Mouse (Mus musculus): ENCODE data around the gene Arhgap9.

The Arhgap9 gene

GRCm38 (mm10) chr10:127321621-127322020 is at the start of gene Arhgap9:
Arhgap9 (plus strand) TSS chr10:127321964.
- no peak for DNase-seq (ENCODE audit: low read depth, low spot score)

DNA sequence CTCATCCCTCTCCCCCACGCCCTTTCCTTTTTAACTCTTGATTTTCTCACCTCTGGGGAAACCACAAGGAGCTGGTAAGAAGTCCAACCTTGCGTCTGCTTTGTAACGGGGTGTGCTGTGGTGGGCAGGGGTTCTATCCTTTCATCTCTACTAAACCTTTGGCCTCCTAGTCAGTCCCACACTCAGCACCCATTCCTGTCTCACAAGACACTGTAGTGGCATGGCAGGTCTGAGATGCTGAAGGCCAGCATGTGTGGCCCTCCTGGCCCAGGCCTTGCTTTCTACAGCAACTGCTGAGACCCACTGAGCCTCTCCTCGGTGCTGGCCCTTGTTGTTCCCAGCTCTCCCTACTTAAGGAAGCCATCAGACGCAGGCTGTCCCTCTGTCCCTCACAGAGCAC is 49.4 kb upstream of the Arhgap9 start:
- DNase-seq (ENCODE audit: low read depth, low spot score): no peak

GRCm38 (mm10) chr10:127274261-127275022 is 47.3 kb upstream of the Arhgap9 start:
- DNase-seq (ENCODE audit: low read depth, low spot score): no peak

GRCm38 (mm10) chr10:127279730-127280129 is 42.0 kb upstream of the Arhgap9 start:
- DNase-seq (ENCODE audit: low read depth, low spot score): no peak

DNA sequence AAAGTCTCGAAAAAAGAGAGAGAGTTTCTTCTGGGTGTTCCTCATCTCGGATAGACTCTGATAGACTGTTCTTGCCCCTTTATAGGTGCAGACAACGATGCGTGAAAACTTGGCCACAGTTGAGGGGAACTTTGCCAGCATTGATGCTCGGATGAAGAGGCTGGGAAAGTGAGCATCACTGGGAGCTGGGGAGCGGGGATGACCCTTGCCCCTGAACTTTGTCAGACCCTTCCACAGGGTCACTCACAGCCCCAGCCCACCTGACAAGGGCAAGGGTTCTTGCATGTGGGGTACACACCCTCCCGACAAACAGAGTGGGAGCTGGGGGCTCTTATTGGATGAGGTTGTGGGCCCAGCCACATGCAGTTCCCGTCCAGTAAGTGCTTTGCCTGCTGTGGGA is 40.4 kb upstream of the Arhgap9 start:
- no peak for DNase-seq (ENCODE audit: low read depth, low spot score)

DNA sequence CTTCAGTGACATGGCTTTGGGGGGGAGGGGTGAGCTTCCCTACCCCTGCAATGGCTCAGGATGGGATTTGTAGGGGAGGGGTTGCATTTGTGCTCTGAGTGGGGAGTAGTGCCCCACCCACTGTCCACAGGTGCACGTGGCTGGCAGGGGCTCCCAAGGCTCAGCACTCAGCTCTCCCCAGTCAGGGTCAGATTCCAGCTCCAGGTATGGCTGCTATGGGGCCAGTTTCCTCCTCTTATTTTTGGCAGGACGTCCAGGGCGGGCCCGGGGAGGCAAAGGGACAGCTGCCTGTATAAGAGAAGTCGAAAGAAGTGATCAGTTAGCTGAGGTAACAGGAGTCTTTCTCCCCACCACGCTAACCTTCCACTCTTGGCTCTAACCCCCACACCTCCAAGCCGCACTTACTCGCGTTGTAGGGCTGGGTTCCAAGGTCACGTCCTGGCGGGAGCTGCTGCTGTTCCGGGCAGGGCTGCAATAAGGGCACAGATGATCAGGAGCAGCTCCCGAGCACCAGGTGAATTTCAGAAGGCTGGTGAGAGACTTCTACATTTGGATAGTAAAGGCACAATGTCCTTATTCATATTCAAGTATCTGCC is 39.0 kb upstream of the Arhgap9 start:
- DNase-seq (ENCODE audit: low read depth, low spot score): no peak

DNA sequence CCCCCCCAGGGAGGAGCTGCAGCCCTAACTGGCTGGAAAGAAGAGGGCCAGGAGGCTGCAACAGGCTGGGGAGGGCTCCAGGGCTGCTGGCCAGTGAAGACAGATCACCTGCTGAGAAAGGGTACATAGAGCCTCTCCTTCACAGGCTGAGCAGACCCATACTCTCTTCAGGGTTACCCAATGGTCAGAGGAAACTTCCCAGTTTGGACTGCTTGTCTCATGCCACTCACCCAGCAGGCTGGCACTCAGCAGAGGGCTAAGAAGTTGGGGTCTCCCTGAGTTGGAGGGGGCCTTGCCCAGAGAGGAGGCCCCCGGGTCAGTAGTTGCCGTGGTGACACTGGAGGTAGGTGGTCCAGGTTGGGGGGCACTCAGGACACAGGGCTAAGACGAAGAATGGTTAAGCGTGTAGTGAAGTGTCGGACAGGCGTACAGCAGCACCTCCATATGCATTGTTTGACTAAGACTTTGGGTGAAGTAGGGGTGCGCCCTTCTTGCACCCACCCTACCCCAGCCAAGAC is 37.6 kb upstream of the Arhgap9 start:
- DNase-seq (ENCODE audit: low read depth, low spot score): no peak

DNA sequence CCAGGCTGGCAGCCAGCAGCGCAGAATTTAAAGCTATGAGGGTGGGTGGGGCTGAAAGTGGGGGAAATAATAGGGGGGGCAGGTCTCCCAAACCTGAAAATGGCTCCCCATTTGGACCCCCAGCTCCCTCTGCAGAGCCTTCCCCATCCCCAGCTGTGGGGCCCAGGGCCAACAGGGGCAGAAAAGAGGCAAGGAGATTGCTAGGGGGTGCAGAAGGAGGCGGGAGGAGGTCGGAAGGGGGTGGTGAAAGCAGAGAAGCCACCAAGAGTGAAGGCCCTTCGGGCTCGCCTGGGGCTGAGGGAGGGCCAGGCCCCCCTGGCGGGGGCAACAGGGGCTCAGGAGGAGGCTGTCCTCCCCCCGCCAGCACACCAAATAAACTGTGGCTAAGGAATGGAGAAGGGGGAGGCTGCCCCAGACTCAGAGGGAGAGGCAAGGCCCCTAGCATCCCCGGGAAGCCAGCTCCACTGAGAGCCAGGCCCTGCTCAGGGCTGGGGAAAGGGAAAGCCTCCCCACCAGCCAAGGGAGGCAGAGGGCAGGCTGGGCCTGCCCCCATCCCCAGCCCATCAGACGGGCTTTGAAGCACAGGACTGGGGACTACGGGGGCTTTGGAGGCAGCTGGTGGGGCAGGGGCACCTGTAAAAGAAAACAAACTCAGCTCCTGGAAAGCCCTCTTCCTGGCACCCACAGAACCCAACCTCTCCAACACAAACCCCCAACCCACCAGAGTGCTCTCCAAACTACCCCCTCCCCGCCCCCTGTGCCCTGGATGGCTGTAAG is 36.9 kb upstream of the Arhgap9 start:
- no peak for DNase-seq (ENCODE audit: low read depth, low spot score)

- DNase-seq (ENCODE audit: low read depth, low spot score): no peak
Measured at GRCm38 (mm10) chr10:127285644-127286043, 36.1 kb upstream of the Arhgap9 start.

GRCm38 (mm10) chr10:127286194-127286593 is 35.6 kb upstream of the Arhgap9 start:
- DNase-seq (ENCODE audit: low read depth, low spot score): no peak

- DNase-seq (ENCODE audit: low read depth, low spot score): no peak
Measured at GRCm38 (mm10) chr10:127286730-127287129, 35.0 kb upstream of the Arhgap9 start.

DNA sequence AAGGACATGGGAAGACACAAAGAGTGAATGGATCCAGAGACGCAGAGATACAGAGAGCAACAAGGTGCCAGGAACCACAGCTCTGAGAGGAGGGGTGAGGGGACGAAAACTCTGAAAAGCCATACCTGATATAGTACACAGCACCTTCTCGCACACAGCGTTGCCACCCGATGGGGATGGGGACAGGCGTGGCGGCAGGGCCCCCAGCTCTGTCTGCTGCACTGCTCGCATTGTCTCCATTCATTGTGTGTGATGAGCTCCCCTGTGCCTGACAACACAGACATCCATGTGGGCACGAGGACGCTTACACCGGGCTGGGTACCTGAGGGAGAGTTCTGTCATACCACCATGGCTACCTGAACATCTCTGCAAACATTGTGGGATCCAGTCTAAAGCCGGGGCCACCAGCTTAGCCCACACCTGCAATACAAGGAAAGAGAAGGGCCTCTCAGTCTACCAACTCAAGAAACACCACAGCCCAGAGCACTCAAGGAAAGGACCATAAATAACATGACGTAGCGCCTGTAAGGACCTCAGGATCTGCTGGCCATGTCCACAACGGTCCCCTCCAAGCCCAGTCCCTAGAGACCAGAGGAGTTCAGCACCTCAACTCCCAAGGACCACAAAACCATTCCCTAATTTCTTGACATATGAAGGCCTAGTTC is 34.4 kb upstream of the Arhgap9 start:
- no peak for DNase-seq (ENCODE audit: low read depth, low spot score)

DNA sequence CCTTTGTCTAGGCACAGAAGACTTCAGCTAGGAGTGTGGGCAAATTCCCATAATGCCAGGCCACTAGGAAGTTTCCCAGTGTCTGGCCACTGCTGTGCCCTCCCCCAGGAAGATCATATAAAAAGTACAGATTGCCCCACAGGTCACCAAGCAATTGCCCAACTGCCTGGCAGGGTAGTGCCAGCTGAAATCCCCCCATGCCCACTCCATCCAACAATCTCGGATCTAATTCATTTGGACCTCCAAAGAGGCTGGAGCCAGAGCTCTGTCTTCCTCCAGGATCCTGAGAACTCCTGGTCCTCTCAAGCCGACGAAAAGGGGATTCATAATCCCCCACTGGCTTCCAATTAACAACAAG is 33.8 kb upstream of the Arhgap9 start:
- no peak for DNase-seq (ENCODE audit: low read depth, low spot score)

DNA sequence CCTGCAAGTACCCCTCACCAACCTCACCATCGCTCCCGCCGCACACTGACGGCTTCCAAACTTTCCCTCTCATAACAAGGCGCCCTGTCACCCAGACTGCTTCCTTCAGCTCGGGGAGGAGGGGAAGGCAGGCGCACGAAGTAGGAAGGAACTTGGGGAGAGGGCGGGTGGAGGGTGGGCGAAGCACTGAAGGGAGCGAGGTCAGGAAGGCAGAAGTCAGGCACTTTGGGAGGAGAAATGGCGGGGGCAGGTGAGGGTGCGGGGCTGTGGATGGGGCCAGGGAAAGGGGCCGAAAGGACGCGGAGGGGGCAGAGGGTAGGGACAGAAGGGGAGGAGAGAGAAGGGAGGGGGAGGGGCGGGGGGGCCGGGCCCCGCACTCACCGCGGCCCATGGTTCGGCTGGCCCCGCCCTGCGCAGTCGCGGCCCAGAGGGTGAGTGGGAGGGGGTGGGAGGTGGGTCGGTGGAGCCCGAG is 33.4 kb upstream of the Arhgap9 start:
- DNase-seq (ENCODE audit: low read depth, low spot score): no peak

DNA sequence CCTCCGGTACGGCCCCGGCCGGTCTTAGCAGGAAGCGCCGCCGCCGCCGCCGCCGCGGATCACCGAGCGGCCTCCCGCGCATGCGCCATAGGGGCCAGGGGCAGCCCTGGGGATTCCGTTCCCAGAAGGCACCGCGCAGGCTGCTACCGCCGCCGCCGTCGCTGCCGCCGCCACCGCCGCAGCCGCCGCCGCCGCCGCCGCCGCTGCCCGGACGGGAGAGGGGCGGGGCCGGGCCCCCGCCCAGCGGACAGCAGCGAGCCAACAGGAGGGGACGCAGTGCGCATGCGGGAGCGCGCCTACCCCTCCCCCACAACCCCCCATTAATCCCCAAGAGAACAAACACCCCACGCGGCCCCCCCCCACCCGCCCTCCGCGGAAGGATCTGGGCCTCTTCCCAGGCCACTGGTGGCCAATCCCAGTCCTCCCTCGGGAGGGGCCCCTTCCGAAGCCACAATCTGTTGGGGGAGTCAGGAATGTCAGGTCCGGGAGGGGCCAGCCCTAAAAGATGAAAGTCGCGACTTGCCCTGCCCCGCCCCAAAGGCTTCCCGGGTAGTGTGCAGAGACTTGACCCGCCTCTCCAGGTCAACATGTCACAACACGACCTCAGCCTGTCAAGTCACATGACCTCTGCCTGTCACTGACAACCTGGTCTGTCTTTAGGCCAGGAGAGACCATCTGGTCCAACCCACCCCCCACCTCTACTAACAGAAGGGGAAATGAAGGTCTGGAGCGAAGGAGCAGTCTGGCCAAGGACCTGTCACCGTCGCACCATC is 32.8 kb upstream of the Arhgap9 start, which contains the start of gene Mbd6:
Gene Mbd6, minus strand, starts transcription at position 219 of the 773 bp plus-strand sequence.
- peak; percentile 95 for DNase-seq (ENCODE audit: low read depth, low spot score)

GRCm38 (mm10) chr10:127289573-127290191 is 32.1 kb upstream of the Arhgap9 start:
- DNase-seq (ENCODE audit: low read depth, low spot score): peak; percentile 87

- DNase-seq (ENCODE audit: low read depth, low spot score): peak; percentile 100
Measured at GRCm38 (mm10) chr10:127290307-127290929, 31.3 kb upstream of the Arhgap9 start.

DNA sequence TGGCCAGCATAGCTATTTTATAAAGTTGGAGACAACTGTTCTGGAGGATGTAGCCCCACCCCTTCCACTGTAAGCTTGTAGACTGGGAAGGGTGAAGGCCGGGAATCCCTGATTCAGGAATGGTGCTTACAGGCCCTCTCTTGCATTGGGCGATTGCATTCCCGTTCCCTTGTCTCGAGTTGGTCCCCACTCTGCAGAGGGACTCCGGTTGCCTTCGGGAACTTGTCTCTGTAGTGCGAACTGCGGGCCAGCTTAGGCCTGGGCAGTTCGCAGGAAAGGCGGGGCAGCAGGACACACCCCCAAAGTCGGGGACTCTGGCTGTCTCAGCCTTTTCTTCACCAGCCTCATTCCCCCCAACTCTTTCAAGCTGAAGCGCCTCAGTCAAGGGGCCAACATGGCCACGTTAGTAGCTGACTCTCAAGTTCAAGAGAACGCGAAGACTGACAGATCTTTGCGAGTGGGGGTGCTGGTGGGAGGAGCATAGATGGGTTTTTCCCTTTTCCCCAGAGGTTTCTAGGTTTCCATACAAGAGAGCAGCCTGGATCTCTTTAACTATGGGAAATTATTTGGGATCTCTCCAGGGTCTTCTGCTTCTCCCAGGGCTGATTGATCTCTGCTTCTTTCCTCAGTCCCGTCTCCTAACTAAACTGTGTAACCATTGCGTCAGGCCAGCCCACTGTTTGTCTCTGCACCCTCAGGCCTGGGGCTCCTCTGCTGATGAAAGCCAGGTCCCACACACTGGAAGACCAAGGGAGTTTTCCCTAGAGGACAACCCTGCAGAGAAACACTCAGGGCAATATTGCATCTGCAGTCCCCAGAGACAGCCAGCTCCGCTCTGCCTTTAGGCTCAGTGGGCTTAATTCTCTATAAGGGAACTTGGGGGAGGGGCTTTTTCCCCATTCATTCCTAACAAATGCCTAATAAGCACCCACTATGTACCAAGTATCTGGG is 30.6 kb upstream of the Arhgap9 start:
- DNase-seq (ENCODE audit: low read depth, low spot score): peak; percentile 59
